Mouse (Mus musculus) CH12.LX (cell line): ENCODE data around the gene Sbf2. TPM values are rescaled to one million over a fixed set of nuclear protein-coding genes. Genes with fewer than 3 reads are reported as not detected.

Source experiments
- DNase-seq: peaks from one replicate; pipeline ENCODE4 v3.0.0-alpha.2; 2013; ENCODE audit errors: extremely low read depth
- H3K27ac ChIP-seq: 2 replicates; pipeline ENCODE4 v1.5.1; 2012; ENCODE audit warnings: low read depth, mild to moderate bottlenecking, control low read depth, moderate library complexity; ENCODE audit not compliant: insufficient read depth
- H3K27me3 ChIP-seq: replicated peaks from 2 replicates; pipeline ENCODE3; 2012; ENCODE audit warnings: inconsistent platforms
- H3K36me3 ChIP-seq, 2 experiments: replicated peaks in 1 of 2; 2 replicates each; pipeline versions ENCODE3 to v1.6.1; 2012; ENCODE audit warnings: inconsistent platforms in 1 of 2, low read length in 1 of 2, mild to moderate bottlenecking in 1 of 2, mixed read lengths in 1 of 2, moderate library complexity in 1 of 2; ENCODE audit not compliant: control insufficient read depth in 1 of 2, insufficient read depth in 1 of 2
- H3K4me1 ChIP-seq, 2 experiments: 2 replicates each; pipeline ENCODE4 v1.6.1; 2012; ENCODE audit warnings: inconsistent platforms in 1 of 2, moderate library complexity in 1 of 2; ENCODE audit not compliant: insufficient read depth in 2 of 2, control insufficient read depth in 1 of 2
- H3K4me2 ChIP-seq: 2 replicates; pipeline ENCODE4 v1.6.1; 2012; ENCODE audit warnings: low read depth, mild to moderate bottlenecking, control low read depth; ENCODE audit not compliant: poor library complexity, insufficient read depth, severe bottlenecking
- H3K4me3 ChIP-seq, 3 experiments: fragments of 150-350 bp in 1 of 3; sonication (generic) in 1 of 3; replicated peaks in 1 of 3; 2 replicates each; pipeline versions ENCODE3 to v1.5.1; 2011 to 2012; ENCODE audit warnings: low read depth in 2 of 3, low read length in 2 of 3, mild to moderate bottlenecking in 2 of 3, moderate library complexity in 2 of 3, control low read depth in 1 of 3, improper control_type of control experiment in 1 of 3, inconsistent platforms in 1 of 3, mixed read lengths in 1 of 3; ENCODE audit not compliant: poor library complexity in 1 of 3
- H3K79me2 ChIP-seq: replicated peaks from 2 replicates; pipeline ENCODE4 v1.6.1; 2012; ENCODE audit warnings: mild to moderate bottlenecking, moderate library complexity; ENCODE audit not compliant: control insufficient read depth, poor library complexity, insufficient read depth, severe bottlenecking; ENCODE audit errors: extremely low read depth
- H3K9ac ChIP-seq: 2 replicates; pipeline ENCODE4 v1.6.1; 2012; ENCODE audit warnings: low read depth, mild to moderate bottlenecking, control low read depth, moderate library complexity; ENCODE audit not compliant: insufficient read depth
- H3K9me3 ChIP-seq: replicated peaks from 2 replicates; pipeline ENCODE3; 2012; ENCODE audit warnings: low read length, inconsistent platforms, mixed read lengths
- BHLHE40 ChIP-seq: IDR thresholded peaks from 2 replicates; pipeline ENCODE4 v1.6.1; 2011; ENCODE audit warnings: mild to moderate bottlenecking, low read depth, low read length, improper control_type of control experiment
- CHD2 ChIP-seq: IDR thresholded peaks from 2 replicates; pipeline ENCODE4 v1.6.1; 2011; ENCODE audit warnings: low read length, improper control_type of control experiment
- E2F4 ChIP-seq: IDR thresholded peaks from 2 replicates; pipeline ENCODE4 v1.6.1; 2011; ENCODE audit warnings: low read depth, low read length, improper control_type of control experiment; ENCODE audit not compliant: insufficient replicate concordance
- ETS1 ChIP-seq: conservative IDR thresholded peaks from 2 replicates; pipeline ENCODE4 v1.6.1; 2012; ENCODE audit warnings: low read depth, mild to moderate bottlenecking, inconsistent platforms, low read length, improper control_type of control experiment, moderate library complexity
- GABPA ChIP-seq: IDR thresholded peaks from 2 replicates; pipeline ENCODE4 v1.6.1; 2012; ENCODE audit warnings: low read depth, low read length, improper control_type of control experiment, inconsistent platforms; ENCODE audit not compliant: insufficient replicate concordance
- IRF4 ChIP-seq: IDR thresholded peaks from 2 replicates; pipeline ENCODE4 v1.6.1; 2014; ENCODE audit warnings: low read depth, mild to moderate bottlenecking, inconsistent platforms, low read length, improper control_type of control experiment
- MAX ChIP-seq: IDR thresholded peaks from 2 replicates; pipeline ENCODE4 v1.6.1; 2011; ENCODE audit warnings: low read length, improper control_type of control experiment
- PAX5 ChIP-seq: IDR thresholded peaks from 2 replicates; pipeline ENCODE4 v1.6.1; 2012; ENCODE audit warnings: low read length, inconsistent platforms, mixed read lengths
- POLR2AphosphoS2 ChIP-seq: IDR thresholded peaks from 2 replicates; pipeline ENCODE4 v1.6.1; 2011; ENCODE audit warnings: low read depth, low read length, improper control_type of control experiment
- RAD21 ChIP-seq: IDR thresholded peaks from 2 replicates; pipeline ENCODE4 v1.6.1; 2011; ENCODE audit warnings: low read depth, mild to moderate bottlenecking, low read length, improper control_type of control experiment, moderate library complexity
- RCOR1 ChIP-seq: conservative IDR thresholded peaks from 2 replicates; pipeline ENCODE4 v1.6.1; 2012; ENCODE audit warnings: low read depth, mild to moderate bottlenecking, inconsistent platforms, low read length, improper control_type of control experiment
- SIN3A ChIP-seq: IDR thresholded peaks from 2 replicates; pipeline ENCODE4 v1.6.1; 2012; ENCODE audit warnings: low read length, improper control_type of control experiment, inconsistent platforms
- TBP ChIP-seq: conservative IDR thresholded peaks from 2 replicates; pipeline ENCODE4 v1.6.1; 2011; ENCODE audit warnings: low read depth, low read length, improper control_type of control experiment
- TCF12 ChIP-seq: IDR thresholded peaks from 2 replicates; pipeline ENCODE4 v1.6.1; 2014; ENCODE audit warnings: low read depth, mild to moderate bottlenecking, inconsistent platforms, low read length, improper control_type of control experiment
- UBTF ChIP-seq: IDR thresholded peaks from 2 replicates; pipeline ENCODE4 v1.6.1; 2012; ENCODE audit warnings: low read depth, mild to moderate bottlenecking, inconsistent platforms, low read length, improper control_type of control experiment, moderate library complexity
- ZNF384 ChIP-seq: IDR thresholded peaks from 2 replicates; pipeline ENCODE4 v1.6.1; 2012; ENCODE audit warnings: low read depth, low read length, improper control_type of control experiment, inconsistent platforms
- dilution Hi-C: fragments of 300-500 bp; cut with MboI; formaldehyde crosslinking; loops from 2 replicates; pipeline ENCODE4 v1.14.3; 2020; ENCODE audit warnings: low sequenced_read_pairs; ENCODE audit not compliant: extremely low pct_unique_long_range_greater_than_20kb, extremely low pct_ligation_motif_present
- in situ Hi-C: fragments of 300-500 bp; cut with MboI; formaldehyde crosslinking; loops from 3 replicates; pipeline ENCODE4 v1.14.3; 2019; ENCODE audit warnings: low sequenced_read_pairs, low pct_ligation_motif_present, low pct_unique_long_range_greater_than_20kb, mixed read lengths
- polyA plus RNA-seq: library from polyadenylated mRNA; unstranded; fragments of >175 nt; gene quantifications from 2 replicates; pipeline ENCODE4 v1.2.1, GENCODE M21; 2012; ENCODE audit warnings: low read depth; ENCODE audit not compliant: insufficient read length
- total RNA-seq, 2 experiments: library from RNA; depleted of rRNA; stranded (reverse); fragments of 300-350 nt in 1 of 2; fragments of >200 nt in 1 of 2; gene quantifications; 2 replicates each; pipeline ENCODE4 v1.2.3; 2012 to 2014

Sbf2 gene
- total and polyA plus RNA-seq, 3 experiments = 9.5 to 21.5 (median 11.4) TPM

DNA sequence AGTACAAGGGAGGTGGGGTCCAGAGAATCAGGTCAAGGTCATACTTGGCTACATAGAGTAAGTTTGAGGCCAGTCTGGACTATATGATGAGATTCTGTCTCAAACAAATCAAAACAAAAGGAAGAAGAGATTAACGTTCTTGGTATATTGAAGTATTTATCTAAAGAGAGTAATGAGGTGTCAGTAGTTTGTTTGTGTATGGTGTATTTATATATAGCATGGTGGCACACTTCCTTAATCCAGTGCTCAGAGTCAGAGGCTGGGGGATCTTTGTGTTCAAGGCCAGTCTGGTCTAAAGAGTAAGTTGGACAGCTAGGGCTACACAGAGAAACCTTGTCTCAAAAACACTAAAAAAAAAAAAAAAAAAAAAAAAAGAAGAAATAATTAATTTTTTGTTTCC lies 351.2 kb downstream of the Sbf2 start:
- Histone ChIP-seq H3K9ac (peak overlapping the region; percentile 36; the same call in 1 of the 2 replicates), H3K36me3 (peaks cover 43 to 85% of the 10 kb centered on the region in 2 experiments), H3K9me3 (no peaks in the 10 kb centered on the region), H3K27ac (peak overlapping the region; percentile 81), H3K4me3 (no peak overlapping the region), H3K4me1 (peaks cover 43 to 92% of the 10 kb centered on the region in 2 experiments), H3K27me3 (no peaks in the 10 kb centered on the region), H3K79me2 (peaks cover 75% of the 10 kb centered on the region), H3K4me2 (no peak overlapping the region)
- dilution Hi-C loops (no loop called here), in situ Hi-C loops (loop anchor here (10.0 kb wide), 1 partner anchor 99 kb away; no protein-coding TSS in a partner anchor)
- DNase-seq = no peak
- TF ChIP-seq MAX (no peak), RAD21 (no peak)

DNA sequence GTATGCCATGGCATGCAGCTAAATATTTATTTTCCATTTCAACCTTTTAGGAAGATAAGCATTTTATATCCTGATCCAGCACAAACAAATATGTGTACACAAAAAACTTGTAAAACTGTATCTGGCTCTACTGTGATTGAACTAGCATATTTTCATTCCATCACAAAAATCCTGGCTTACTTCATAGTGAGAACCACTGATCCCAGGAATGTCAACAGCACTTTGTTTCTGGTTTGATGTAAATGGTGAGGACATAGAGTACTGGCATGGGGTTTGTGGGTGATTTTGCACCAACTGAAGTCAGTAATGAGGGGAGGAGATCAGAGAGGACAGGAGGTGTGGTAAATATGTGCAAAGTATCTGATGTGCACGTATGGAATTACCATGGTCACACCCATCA lies 352.1 kb downstream of the Sbf2 start:
- Histone ChIP-seq H3K79me2 (peaks cover 78% of the 10 kb centered on the region), H3K4me2 (peak overlapping the region; percentile 0; the same call in 1 of the 2 replicates), H3K36me3 (peaks cover 45 to 85% of the 10 kb centered on the region in 2 experiments), H3K9me3 (no peaks in the 10 kb centered on the region), H3K27ac (peak overlapping the region; percentile 81), H3K4me1 (peaks cover 42 to 92% of the 10 kb centered on the region in 2 experiments), H3K4me3 (no peak overlapping the region), H3K27me3 (no peaks in the 10 kb centered on the region), H3K9ac (no peak overlapping the region)
- in situ Hi-C loops (loop anchor here (10.0 kb wide), 1 partner anchor 98 kb away; no protein-coding TSS in a partner anchor), dilution Hi-C loops (no loop called here)
- DNase-seq = no peak
- TF ChIP-seq IRF4 = no peak
- no peak for TF ChIP-seq TBP
- TF ChIP-seq E2F4 = no peak
- TF ChIP-seq SIN3A = no peak
- TF ChIP-seq POLR2AphosphoS2 = no peak; the same call in 1 of the 2 replicates
- no peak for TF ChIP-seq CHD2
- no peak for TF ChIP-seq ZNF384
- no peak for TF ChIP-seq PAX5
- TF ChIP-seq RAD21 = no peak
- no peak for TF ChIP-seq TCF12
- no peak for TF ChIP-seq BHLHE40
- no peak for TF ChIP-seq ETS1
- TF ChIP-seq UBTF = no peak
- TF ChIP-seq RCOR1 = no peak
- TF ChIP-seq GABPA = no peak
